Mouse (Mus musculus): ENCODE results near the gene Dnah9. TPM values are rescaled to one million over a fixed set of nuclear protein-coding genes. Genes with fewer than 3 reads are reported as not detected.

The Dnah9 gene
- total RNA-seq, 1 experiment = 0.09 TPM

DNA sequence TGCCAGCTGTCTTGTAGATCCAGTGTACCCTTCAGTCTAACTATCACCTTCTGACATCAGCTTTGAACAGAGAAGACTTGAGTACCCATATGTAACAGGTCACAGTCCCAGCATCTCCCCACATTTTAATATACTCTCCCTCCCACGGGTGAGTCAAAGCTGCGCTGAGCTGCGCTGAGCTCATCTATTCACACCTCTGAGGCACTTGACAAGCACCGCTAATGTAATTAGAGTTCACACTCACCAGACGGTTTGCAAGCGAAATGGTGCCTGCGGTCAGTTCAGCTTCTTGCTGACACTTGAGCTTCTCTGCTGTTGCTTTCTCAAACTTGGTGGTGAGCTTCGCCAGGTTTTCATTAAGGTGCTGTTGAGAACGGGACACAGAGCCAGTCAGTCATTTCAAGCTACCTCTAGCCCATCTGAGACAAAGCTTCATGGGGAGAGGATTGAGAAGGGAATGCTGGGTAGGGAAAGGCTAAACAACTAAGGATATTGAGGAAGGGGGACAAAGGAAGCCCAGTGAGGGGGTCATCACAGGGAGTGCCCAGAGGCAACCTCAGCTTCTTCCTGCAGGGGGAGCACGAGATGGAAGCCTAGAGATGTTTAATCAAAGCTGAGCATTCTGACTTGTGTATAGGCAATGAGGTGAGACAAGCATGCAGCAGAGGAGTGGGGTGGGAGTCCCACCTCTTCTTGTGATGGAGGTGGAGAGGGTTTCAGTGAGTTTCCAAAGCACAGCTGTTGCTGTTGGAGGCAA is 249.7 kb downstream of the Dnah9 start:
- in situ Hi-C loops (cut with MboI; ENCODE audit: low sequenced_read_pairs in 2 of 2, unreplicated experiment in 2 of 2) = no loop called here
- Histone ChIP-seq H3K36me3 (ENCODE audit: control insufficient read depth, insufficient read depth, low read length, poor library complexity, severe bottlenecking) (no peaks in the 10 kb centered on the region), H3K9ac (ENCODE audit: insufficient read depth, low read depth, low read length, poor library complexity, severe bottlenecking) (no peak overlapping the region), H3K9me3 (ENCODE audit: control insufficient read depth, insufficient read depth, low read depth, low read length) (no peaks in the 10 kb centered on the region), H3K4me3 (ENCODE audit: insufficient read depth in 1 of 2, low read depth in 1 of 2, low read length in 2 of 2, poor library complexity in 1 of 2, severe bottlenecking in 1 of 2) (no peak overlapping the region), H3K4me1 (ENCODE audit: control insufficient read depth in 2 of 2, insufficient read depth in 2 of 2, low read length in 2 of 2, poor library complexity in 1 of 2) (no peaks in the 10 kb centered on the region), H3K27ac (ENCODE audit: insufficient read depth, low read depth, low read length, poor library complexity, severe bottlenecking) (no peak overlapping the region)
- DNase-seq (ENCODE audit: low read depth, low spot score) = no peak
- TF ChIP-seq CHD2 (IDR thresholded peaks at IDR 0.05; ENCODE audit: low read depth, low read length) = no peak
- no peak for TF ChIP-seq MAFK (IDR thresholded peaks at IDR 0.05; ENCODE audit: insufficient read depth, low read depth, low read length)
- no peak for TF ChIP-seq ZC3H11A (IDR thresholded peaks at IDR 0.05; ENCODE audit: borderline replicate concordance, low read depth, low read length)
- no peak for TF ChIP-seq ZNF384 (IDR thresholded peaks at IDR 0.05; ENCODE audit: low read depth, low read length)
- TF ChIP-seq HCFC1 (IDR thresholded peaks at IDR 0.05; ENCODE audit: borderline replicate concordance, insufficient read depth, low read length) = no peak

DNA sequence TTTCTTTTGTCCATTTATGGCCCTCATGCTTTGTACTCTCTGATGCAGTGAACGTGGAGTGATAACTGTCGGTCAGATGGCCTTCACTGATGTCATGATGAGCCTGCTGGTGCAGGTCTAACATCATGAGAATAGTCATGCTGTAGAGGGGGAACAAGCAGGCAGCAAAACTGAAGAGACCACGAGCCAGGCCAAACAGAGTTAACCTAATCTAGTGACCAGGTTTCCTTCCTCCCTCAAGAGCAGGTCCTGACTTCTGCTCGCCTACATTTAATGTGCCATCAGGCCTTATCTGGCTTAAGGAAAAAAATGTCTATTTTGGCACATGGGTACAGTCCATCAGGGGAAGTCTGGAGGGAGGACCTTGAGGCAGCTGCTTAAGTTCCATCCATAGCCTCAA is 259.2 kb downstream of the Dnah9 start:
- no peak overlapping the region for H3K9ac ChIP-seq (ENCODE audit: insufficient read depth, low read depth, low read length, poor library complexity, severe bottlenecking)
- no peaks in the 10 kb centered on the region for H3K4me1 ChIP-seq (ENCODE audit: control insufficient read depth in 2 of 2, insufficient read depth in 2 of 2, low read length in 2 of 2, poor library complexity in 1 of 2)
- TF ChIP-seq CHD2 (IDR thresholded peaks at IDR 0.05; ENCODE audit: low read depth, low read length) (no peak), ZNF384 (IDR thresholded peaks at IDR 0.05; ENCODE audit: low read depth, low read length) (no peak), HCFC1 (IDR thresholded peaks at IDR 0.05; ENCODE audit: borderline replicate concordance, insufficient read depth, low read length) (no peak)
- no peaks in the 10 kb centered on the region for H3K9me3 ChIP-seq (ENCODE audit: control insufficient read depth, insufficient read depth, low read depth, low read length)
- no peak for DNase-seq (ENCODE audit: low read depth, low spot score)
- H3K36me3 ChIP-seq (ENCODE audit: control insufficient read depth, insufficient read depth, low read length, poor library complexity, severe bottlenecking) = no peaks in the 10 kb centered on the region
- in situ Hi-C loops (cut with MboI; ENCODE audit: low sequenced_read_pairs in 2 of 2, unreplicated experiment in 2 of 2) = no loop called here
- no peak overlapping the region for H3K27ac ChIP-seq (ENCODE audit: insufficient read depth, low read depth, low read length, poor library complexity, severe bottlenecking)
- H3K4me3 ChIP-seq (ENCODE audit: insufficient read depth in 1 of 2, low read depth in 1 of 2, low read length in 2 of 2, poor library complexity in 1 of 2, severe bottlenecking in 1 of 2) = no peak overlapping the region

DNA sequence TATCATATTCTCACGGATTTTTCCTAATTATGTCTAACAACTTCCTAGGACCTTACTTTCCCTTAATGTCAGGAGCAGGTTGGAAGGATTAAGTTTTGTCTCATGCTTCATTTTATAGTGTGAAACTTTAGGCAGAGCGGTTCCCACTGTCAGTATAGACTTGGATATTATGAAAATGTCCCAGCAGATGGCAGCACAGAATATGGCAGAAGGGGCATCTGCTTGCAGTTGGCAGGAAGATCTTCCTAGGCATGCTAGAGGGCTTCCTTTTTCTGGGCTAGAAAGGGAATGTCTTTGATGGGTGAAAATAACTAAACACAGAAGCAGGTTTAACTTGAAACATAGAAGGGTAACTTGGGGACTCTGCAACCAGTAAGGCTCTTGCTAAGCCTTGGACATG is 262.9 kb downstream of the Dnah9 start:
- Histone ChIP-seq H3K27ac (ENCODE audit: insufficient read depth, low read depth, low read length, poor library complexity, severe bottlenecking) (no peak overlapping the region), H3K4me3 (ENCODE audit: insufficient read depth in 1 of 2, low read depth in 1 of 2, low read length in 2 of 2, poor library complexity in 1 of 2, severe bottlenecking in 1 of 2) (no peak overlapping the region), H3K9me3 (ENCODE audit: control insufficient read depth, insufficient read depth, low read depth, low read length) (no peaks in the 10 kb centered on the region), H3K4me1 (ENCODE audit: control insufficient read depth in 2 of 2, insufficient read depth in 2 of 2, low read length in 2 of 2, poor library complexity in 1 of 2) (no peaks in the 10 kb centered on the region), H3K9ac (ENCODE audit: insufficient read depth, low read depth, low read length, poor library complexity, severe bottlenecking) (no peak overlapping the region), H3K36me3 (ENCODE audit: control insufficient read depth, insufficient read depth, low read length, poor library complexity, severe bottlenecking) (no peaks in the 10 kb centered on the region)
- no peak for DNase-seq (ENCODE audit: low read depth, low spot score)
- in situ Hi-C loops (cut with MboI; ENCODE audit: low sequenced_read_pairs in 2 of 2, unreplicated experiment in 2 of 2) = no loop called here
- TF ChIP-seq CHD2 (IDR thresholded peaks at IDR 0.05; ENCODE audit: low read depth, low read length) = no peak

DNA sequence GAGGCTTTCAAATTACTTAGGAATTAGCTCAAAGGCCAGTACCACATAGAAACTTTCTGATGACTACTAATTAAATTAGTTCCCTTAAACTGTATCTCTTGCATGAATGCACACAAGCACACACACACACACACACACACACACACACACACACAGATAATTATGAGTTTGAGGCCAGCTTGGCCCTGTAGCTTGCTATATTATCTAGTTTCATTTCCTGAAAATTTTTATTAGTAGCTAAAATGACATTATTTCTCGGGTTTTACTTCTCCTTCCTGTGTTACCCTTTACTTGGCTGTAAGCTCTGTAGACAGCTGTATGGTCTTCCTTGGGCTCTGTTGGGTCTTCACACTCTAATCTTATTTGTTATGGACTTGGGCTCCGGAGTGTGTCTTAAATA is 264.4 kb downstream of the Dnah9 start:
- DNase-seq (ENCODE audit: low read depth, low spot score) = no peak
- in situ Hi-C loops (cut with MboI; ENCODE audit: low sequenced_read_pairs in 2 of 2, unreplicated experiment in 2 of 2) = no loop called here
- Histone ChIP-seq H3K36me3 (ENCODE audit: control insufficient read depth, insufficient read depth, low read length, poor library complexity, severe bottlenecking) (no peaks in the 10 kb centered on the region), H3K9me3 (ENCODE audit: control insufficient read depth, insufficient read depth, low read depth, low read length) (no peaks in the 10 kb centered on the region), H3K9ac (ENCODE audit: insufficient read depth, low read depth, low read length, poor library complexity, severe bottlenecking) (no peak overlapping the region), H3K4me1 (ENCODE audit: control insufficient read depth in 2 of 2, insufficient read depth in 2 of 2, low read length in 2 of 2, poor library complexity in 1 of 2) (no peaks in the 10 kb centered on the region), H3K27ac (ENCODE audit: insufficient read depth, low read depth, low read length, poor library complexity, severe bottlenecking) (no peak overlapping the region), H3K4me3 (ENCODE audit: insufficient read depth in 1 of 2, low read depth in 1 of 2, low read length in 2 of 2, poor library complexity in 1 of 2, severe bottlenecking in 1 of 2) (no peak overlapping the region)
- no peak for TF ChIP-seq CHD2 (IDR thresholded peaks at IDR 0.05; ENCODE audit: low read depth, low read length)
- TF ChIP-seq ZNF384 (IDR thresholded peaks at IDR 0.05; ENCODE audit: low read depth, low read length) = no peak
- TF ChIP-seq MAFK (IDR thresholded peaks at IDR 0.05; ENCODE audit: insufficient read depth, low read depth, low read length) = no peak
- no peak for TF ChIP-seq ZC3H11A (IDR thresholded peaks at IDR 0.05; ENCODE audit: borderline replicate concordance, low read depth, low read length)
- no peak for TF ChIP-seq HCFC1 (IDR thresholded peaks at IDR 0.05; ENCODE audit: borderline replicate concordance, insufficient read depth, low read length)

DNA sequence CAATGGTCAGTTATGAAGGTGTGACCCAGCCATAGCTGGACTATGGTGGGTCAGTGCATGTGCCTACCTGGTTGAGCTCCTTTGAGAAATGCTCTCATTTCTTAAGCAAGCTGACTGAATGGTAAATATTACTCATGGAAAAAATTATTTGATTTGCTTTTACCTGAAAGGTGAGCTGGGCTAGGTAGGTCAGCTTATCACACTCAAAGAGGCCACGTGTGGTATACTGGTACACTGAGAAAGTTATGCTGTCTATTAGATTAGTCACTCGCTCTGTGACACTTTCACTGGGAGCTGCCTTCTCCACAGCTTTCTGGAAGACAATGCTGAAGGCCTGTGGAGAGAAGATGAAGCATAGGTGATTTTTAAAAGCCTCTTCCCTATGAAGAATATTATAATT is 286.9 kb downstream of the Dnah9 start:
- Histone ChIP-seq H3K27ac (ENCODE audit: insufficient read depth, low read depth, low read length, poor library complexity, severe bottlenecking) (no peak overlapping the region), H3K4me1 (ENCODE audit: control insufficient read depth in 2 of 2, insufficient read depth in 2 of 2, low read length in 2 of 2, poor library complexity in 1 of 2) (no peaks in the 10 kb centered on the region), H3K36me3 (ENCODE audit: control insufficient read depth, insufficient read depth, low read length, poor library complexity, severe bottlenecking) (no peaks in the 10 kb centered on the region), H3K9ac (ENCODE audit: insufficient read depth, low read depth, low read length, poor library complexity, severe bottlenecking) (no peak overlapping the region), H3K4me3 (ENCODE audit: insufficient read depth in 1 of 2, low read depth in 1 of 2, low read length in 2 of 2, poor library complexity in 1 of 2, severe bottlenecking in 1 of 2) (no peak overlapping the region), H3K9me3 (ENCODE audit: control insufficient read depth, insufficient read depth, low read depth, low read length) (no peaks in the 10 kb centered on the region)
- in situ Hi-C loops (cut with MboI; ENCODE audit: low sequenced_read_pairs in 2 of 2, unreplicated experiment in 2 of 2) = no loop called here
- no peak for DNase-seq (ENCODE audit: low read depth, low spot score)
- TF ChIP-seq ZC3H11A (IDR thresholded peaks at IDR 0.05; ENCODE audit: borderline replicate concordance, low read depth, low read length) (no peak), MAFK (IDR thresholded peaks at IDR 0.05; ENCODE audit: insufficient read depth, low read depth, low read length) (no peak), CHD2 (IDR thresholded peaks at IDR 0.05; ENCODE audit: low read depth, low read length) (no peak), HCFC1 (IDR thresholded peaks at IDR 0.05; ENCODE audit: borderline replicate concordance, insufficient read depth, low read length) (no peak), ZNF384 (IDR thresholded peaks at IDR 0.05; ENCODE audit: low read depth, low read length) (no peak)

All from ES-E14 (cell line).